Mouse (Mus musculus): ENCODE results near the gene Nt5dc3. TPM values are rescaled to one million over a fixed set of nuclear protein-coding genes. Genes with fewer than 3 reads are reported as not detected.

Nt5dc3 gene
- total and polyA plus RNA-seq, 3 experiments: 4.6 to 15.9 (median 6.5) TPM

GRCm38 (mm10) chr10:86782656-86783055 is 3.9 kb downstream of the Nt5dc3 start:
- Histone ChIP-seq H3K4me2 (ENCODE audit: insufficient read depth, low read depth, poor library complexity, severe bottlenecking) (no peak overlapping the region), H3K27ac (ENCODE audit: insufficient read depth, low read depth) (no peak overlapping the region), H3K4me1 (ENCODE audit: control insufficient read depth in 1 of 2, insufficient read depth in 2 of 2) (peaks cover 3 to 50% of the 10 kb centered on the region in 2 experiments; a peak in 3 of 4 replicates), H3K79me2 (replicated peaks; ENCODE audit: control insufficient read depth, extremely low read depth, insufficient read depth, poor library complexity, severe bottlenecking) (peaks cover 37% of the 10 kb centered on the region), H3K9ac (ENCODE audit: insufficient read depth, low read depth) (no peak overlapping the region), H3K4me3 (replicated peaks in 1 of 3; ENCODE audit: low read depth in 2 of 3, low read length in 2 of 3, poor library complexity in 1 of 3) (no peak overlapping the region), H3K36me3 (replicated peaks in 1 of 2; ENCODE audit: control insufficient read depth in 1 of 2, insufficient read depth in 1 of 2, low read length in 1 of 2) (peaks cover 0 to 4% of the 10 kb centered on the region in 2 experiments), H3K9me3 (replicated peaks; ENCODE audit: low read length) (no peaks in the 10 kb centered on the region), H3K27me3 (replicated peaks) (no peaks in the 10 kb centered on the region)
- no peak for DNase-seq (ENCODE audit: extremely low read depth)
- dilution Hi-C loops (cut with MboI; ENCODE audit: extremely low pct_ligation_motif_present, extremely low pct_unique_long_range_greater_than_20kb, low sequenced_read_pairs) (no loop called here), in situ Hi-C loops (cut with MboI; ENCODE audit: low pct_ligation_motif_present, low pct_unique_long_range_greater_than_20kb, low sequenced_read_pairs) (no loop called here)
- TF ChIP-seq HCFC1 (IDR thresholded peaks at IDR 0.05; ENCODE audit: low read depth, low read length) (no peak), NRF1 (IDR thresholded peaks at IDR 0.05; ENCODE audit: low read depth, low read length) (no peak), POLR2A (IDR thresholded peaks at IDR 0.05; ENCODE audit: low read depth, low read length) (no peak), CTCF (conservative IDR thresholded peaks at IDR 0.05 in 1 of 2, IDR thresholded peaks at IDR 0.05 in 1 of 2; ENCODE audit: low read depth in 2 of 2, low read length in 2 of 2) (no peak), PAX5 (IDR thresholded peaks at IDR 0.05; ENCODE audit: low read length) (no peak), POLR2AphosphoS2 (IDR thresholded peaks at IDR 0.05; ENCODE audit: low read depth, low read length) (no peak), SIN3A (IDR thresholded peaks at IDR 0.05; ENCODE audit: low read length) (no peak), RAD21 (IDR thresholded peaks at IDR 0.05; ENCODE audit: low read depth, low read length) (no peak), ELF1 (IDR thresholded peaks at IDR 0.05; ENCODE audit: low read depth, low read length) (no peak), SMC3 (IDR thresholded peaks at IDR 0.05; ENCODE audit: low read depth, low read length) (no peak)

GRCm38 (mm10) chr10:86783561-86783960 is 4.8 kb downstream of the Nt5dc3 start:
- no peak overlapping the region for H3K9ac ChIP-seq (ENCODE audit: insufficient read depth, low read depth)
- peaks cover 37% of the 10 kb centered on the region for H3K79me2 ChIP-seq (replicated peaks; ENCODE audit: control insufficient read depth, extremely low read depth, insufficient read depth, poor library complexity, severe bottlenecking)
- no peak for DNase-seq (ENCODE audit: extremely low read depth)
- H3K9me3 ChIP-seq (replicated peaks; ENCODE audit: low read length): no peaks in the 10 kb centered on the region
- no peak overlapping the region for H3K27ac ChIP-seq (ENCODE audit: insufficient read depth, low read depth)
- no peak for TF ChIP-seq KAT2A (IDR thresholded peaks at IDR 0.05; ENCODE audit: insufficient replicate concordance, low read length)
- TF ChIP-seq GABPA (IDR thresholded peaks at IDR 0.05; ENCODE audit: insufficient replicate concordance, low read depth, low read length): no peak
- no peak for TF ChIP-seq CHD1 (IDR thresholded peaks at IDR 0.05; ENCODE audit: low read depth, low read length)
- TF ChIP-seq USF1 (IDR thresholded peaks at IDR 0.05; ENCODE audit: low read depth, low read length): no peak
- TF ChIP-seq ZNF384 (IDR thresholded peaks at IDR 0.05; ENCODE audit: low read depth, low read length): no peak
- no peak for TF ChIP-seq MAFK (IDR thresholded peaks at IDR 0.05; ENCODE audit: insufficient replicate concordance, low read length)
- no peak for TF ChIP-seq JUN (IDR thresholded peaks at IDR 0.05; ENCODE audit: insufficient read depth, low read depth, low read length)
- no peak for TF ChIP-seq UBTF (IDR thresholded peaks at IDR 0.05; ENCODE audit: low read depth, low read length)
- TF ChIP-seq IRF4 (IDR thresholded peaks at IDR 0.05; ENCODE audit: low read depth, low read length): no peak
- H3K4me1 ChIP-seq (ENCODE audit: control insufficient read depth in 1 of 2, insufficient read depth in 2 of 2): peaks cover 3 to 52% of the 10 kb centered on the region in 2 experiments; a peak in 3 of 4 replicates
- H3K36me3 ChIP-seq (replicated peaks in 1 of 2; ENCODE audit: control insufficient read depth in 1 of 2, insufficient read depth in 1 of 2, low read length in 1 of 2): peaks cover 3 to 9% of the 10 kb centered on the region in 2 experiments
- in situ Hi-C loops (cut with MboI; ENCODE audit: low pct_ligation_motif_present, low pct_unique_long_range_greater_than_20kb, low sequenced_read_pairs): no loop called here
- dilution Hi-C loops (cut with MboI; ENCODE audit: extremely low pct_ligation_motif_present, extremely low pct_unique_long_range_greater_than_20kb, low sequenced_read_pairs): no loop called here
- H3K27me3 ChIP-seq (replicated peaks): no peaks in the 10 kb centered on the region
- no peak overlapping the region for H3K4me3 ChIP-seq (replicated peaks in 1 of 3; ENCODE audit: low read depth in 2 of 3, low read length in 2 of 3, poor library complexity in 1 of 3)
- no peak overlapping the region for H3K4me2 ChIP-seq (ENCODE audit: insufficient read depth, low read depth, poor library complexity, severe bottlenecking)
